Mouse (Mus musculus): ENCODE measurements around the gene 2210011C24Rik. TPM values are rescaled to one million over a fixed set of nuclear protein-coding genes. Genes with fewer than 3 reads are reported as not detected.

The 2210011C24Rik gene
- polyA plus RNA-seq, 1 experiment from 2014 or later, result 0.19 TPM

- Histone ChIP-seq H3K4me1 (replicated peaks) (peaks cover 34% of the 10 kb centered on the region), H3K36me3 (peaks cover 18% of the 10 kb centered on the region), H3K27me3 (no peaks in the 10 kb centered on the region), H3K27ac (peak within 1 kb of the TSS; percentile 91), H3K9ac (replicated peaks) (peak within 1 kb of the TSS; percentile 93), H3K9me3 (no peaks in the 10 kb centered on the region), H3K4me2 (replicated peaks) (peak within 1 kb of the TSS; percentile 88), H3K4me3 (replicated peaks) (peak within 1 kb of the TSS; percentile 91)
- WGBS, result under 1% methylated on average over 81 of the region's 94 CpGs
- peak; percentile 100 for ATAC-seq
Measured at GRCm38 (mm10) chr8:83972150-83973120, 39.5 kb downstream of the 2210011C24Rik start, which contains the start of gene Prkaca. Gene Prkaca (plus strand): TSS chr8:83972993.

GRCm38 (mm10) chr8:83971661-83972060 lies 40.3 kb downstream of the 2210011C24Rik start:
- H3K9me3 ChIP-seq, result no peaks in the 10 kb centered on the region
- 76% methylated on average over 6 of the region's 6 CpGs for WGBS
- H3K27me3 ChIP-seq, result no peaks in the 10 kb centered on the region
- peak overlapping the region; percentile 91 for H3K4me3 ChIP-seq (replicated peaks)
- ATAC-seq, result no peak
- H3K4me1 ChIP-seq (replicated peaks), result peaks cover 26% of the 10 kb centered on the region
- peak overlapping the region; percentile 91; the same call in 1 of the 2 replicates for H3K27ac ChIP-seq
- H3K9ac ChIP-seq (replicated peaks), result peak overlapping the region; percentile 84
- H3K36me3 ChIP-seq, result peaks cover 18% of the 10 kb centered on the region
- H3K4me2 ChIP-seq (replicated peaks), result peak overlapping the region; percentile 85

GRCm38 (mm10) chr8:83971121-83971520 lies 40.9 kb downstream of the 2210011C24Rik start:
- no peaks in the 10 kb centered on the region for H3K9me3 ChIP-seq
- H3K27ac ChIP-seq, result no peak overlapping the region
- 91% methylated on average over 4 of the region's 4 CpGs for WGBS
- H3K4me1 ChIP-seq (replicated peaks), result peaks cover 22% of the 10 kb centered on the region
- peaks cover 18% of the 10 kb centered on the region for H3K36me3 ChIP-seq
- no peak overlapping the region for H3K4me2 ChIP-seq (replicated peaks)
- no peak overlapping the region for H3K9ac ChIP-seq (replicated peaks)
- no peak for ATAC-seq
- no peaks in the 10 kb centered on the region for H3K27me3 ChIP-seq
- H3K4me3 ChIP-seq (replicated peaks), result no peak overlapping the region

GRCm38 (mm10) chr8:83967701-83968100 lies 44.3 kb downstream of the 2210011C24Rik start:
- H3K4me2 ChIP-seq (replicated peaks), result no peak overlapping the region
- H3K36me3 ChIP-seq, result peaks cover 18% of the 10 kb centered on the region
- H3K27ac ChIP-seq, result no peak overlapping the region
- no peak overlapping the region for H3K9ac ChIP-seq (replicated peaks)
- no peak for ATAC-seq
- H3K4me1 ChIP-seq (replicated peaks), result peaks cover 6% of the 10 kb centered on the region
- no peaks in the 10 kb centered on the region for H3K27me3 ChIP-seq
- no peaks in the 10 kb centered on the region for H3K9me3 ChIP-seq
- WGBS, result 96% methylated on average over 7 of the region's 7 CpGs
- no peak overlapping the region for H3K4me3 ChIP-seq (replicated peaks)

GRCm38 (mm10) chr8:83964015-83964765 lies 47.8 kb downstream of the 2210011C24Rik start:
- Histone ChIP-seq H3K4me2 (replicated peaks) (no peak overlapping the region), H3K36me3 (peaks cover 15% of the 10 kb centered on the region), H3K4me3 (replicated peaks) (no peak overlapping the region), H3K27ac (no peak overlapping the region), H3K9me3 (no peaks in the 10 kb centered on the region), H3K27me3 (no peaks in the 10 kb centered on the region), H3K4me1 (replicated peaks) (no peaks in the 10 kb centered on the region), H3K9ac (replicated peaks) (no peak overlapping the region)
- WGBS, result 90% methylated on average over 5 of the region's 5 CpGs
- ATAC-seq, result no peak

MicroRNAs encoded within 50 kb of the gene (microRNA counts, 519-probe panel; counts per million panel counts)
- 110 counts per million, percentile 56 among the panel's probes with 10 or more counts for microRNA mmu-miR-1199

Small RNA genes within 50 kb of the gene (microRNA-seq; reads per million reads assigned to microRNA genes)
- gene Mir1199 (not detected), gene Mir8111 (1.4 reads per million)

Other genes starting within 250 kb of the 2210011C24Rik start
- 45.1 and 46.1 TPM in 2 replicates for gene Adgrl1, start 112.1 kb downstream of the 2210011C24Rik start, polyA plus RNA-seq (2015; fragmentation: Nextera tagmentation; extraction: Ambion mirVana)
- 0.70 and 0.94 TPM in 2 replicates for gene Gm10644, start 57.0 kb downstream of the 2210011C24Rik start, polyA plus RNA-seq (2015; fragmentation: Nextera tagmentation; extraction: Ambion mirVana)
- 25.0 and 25.7 TPM in 2 replicates for gene Asf1b, start 56.7 kb downstream of the 2210011C24Rik start, polyA plus RNA-seq (2015; fragmentation: Nextera tagmentation; extraction: Ambion mirVana)
- 177 and 189 TPM in 2 replicates for gene Prkaca, start 39.2 kb downstream of the 2210011C24Rik start, polyA plus RNA-seq (2015; fragmentation: Nextera tagmentation; extraction: Ambion mirVana)
- 7.7 and 8.7 TPM in 2 replicates for gene Samd1, start 14.5 kb downstream of the 2210011C24Rik start, polyA plus RNA-seq (2015; fragmentation: Nextera tagmentation; extraction: Ambion mirVana)
- gene 1700067K01Rik, start 10.7 kb downstream of the 2210011C24Rik start, polyA plus RNA-seq (2015; fragmentation: Nextera tagmentation; extraction: Ambion mirVana), result 0.26 and 0.89 TPM in 2 replicates
- 2.0 and 3.4 TPM in 2 replicates for gene Palm3, start 9.3 kb upstream of the 2210011C24Rik start, polyA plus RNA-seq (2015; fragmentation: Nextera tagmentation; extraction: Ambion mirVana)
- gene Il27ra, start 30.4 kb upstream of the 2210011C24Rik start, polyA plus RNA-seq (2015; fragmentation: Nextera tagmentation; extraction: Ambion mirVana), result 0.23 and 0.26 TPM in 2 replicates
- gene Rln3, start 32.8 kb upstream of the 2210011C24Rik start, polyA plus RNA-seq (2015; fragmentation: Nextera tagmentation; extraction: Ambion mirVana), result not detected in 2 replicates
- gene Gm10643, start 53.0 kb upstream of the 2210011C24Rik start, polyA plus RNA-seq (2015; fragmentation: Nextera tagmentation; extraction: Ambion mirVana), result 1.8 and 2.1 TPM in 2 replicates
- 9.8 and 10.0 TPM in 2 replicates for gene Rfx1, start 54.7 kb upstream of the 2210011C24Rik start, polyA plus RNA-seq (2015; fragmentation: Nextera tagmentation; extraction: Ambion mirVana)
- 21.0 and 23.3 TPM in 2 replicates for gene Dcaf15, start 92.6 kb upstream of the 2210011C24Rik start, polyA plus RNA-seq (2015; fragmentation: Nextera tagmentation; extraction: Ambion mirVana)
- gene Podnl1, start 113.8 kb upstream of the 2210011C24Rik start, polyA plus RNA-seq (2015; fragmentation: Nextera tagmentation; extraction: Ambion mirVana), result 0.44 and 0.57 TPM in 2 replicates
- gene Cc2d1a, start 135.8 kb upstream of the 2210011C24Rik start, polyA plus RNA-seq (2015; fragmentation: Nextera tagmentation; extraction: Ambion mirVana), result 24.5 and 24.7 TPM in 2 replicates
- 2.3 and 2.7 TPM in 2 replicates for gene 4930432K21Rik, start 135.9 kb upstream of the 2210011C24Rik start, polyA plus RNA-seq (2015; fragmentation: Nextera tagmentation; extraction: Ambion mirVana)
- 8.8 and 11.6 TPM in 2 replicates for gene Nanos3, start 173.0 kb upstream of the 2210011C24Rik start, polyA plus RNA-seq (2015; fragmentation: Nextera tagmentation; extraction: Ambion mirVana)
- gene Zswim4, start 224.9 kb upstream of the 2210011C24Rik start, polyA plus RNA-seq (2015; fragmentation: Nextera tagmentation; extraction: Ambion mirVana), result 44.9 and 47.4 TPM in 2 replicates
- 261 and 273 TPM in 2 replicates for gene D8Ertd738e, start 237.5 kb upstream of the 2210011C24Rik start, polyA plus RNA-seq (2015; fragmentation: Nextera tagmentation; extraction: Ambion mirVana)
- gene Mri1, start 245.2 kb upstream of the 2210011C24Rik start, polyA plus RNA-seq (2015; fragmentation: Nextera tagmentation; extraction: Ambion mirVana), result 49.7 and 57.5 TPM in 2 replicates

Data from midbrain, embryonic 13.5 days (tissue).